Mouse (Mus musculus): ENCODE measurements around the gene Dlgap4. TPM values are rescaled to one million over a fixed set of nuclear protein-coding genes. Genes with fewer than 3 reads are reported as not detected.

The Dlgap4 gene
- polyA plus RNA-seq, 1 experiment = 72.1 TPM

- Histone ChIP-seq H3K27ac (ENCODE audit: insufficient read depth, low read depth, low read length) (no peak overlapping the region), H3K4me3 (ENCODE audit: insufficient read depth, low read length) (no peak overlapping the region), H3K4me1 (ENCODE audit: control insufficient read depth, insufficient read depth, low read length) (no peaks in the 10 kb centered on the region)
- TF ChIP-seq POLR2A (IDR thresholded peaks at IDR 0.05; ENCODE audit: borderline replicate concordance, low read depth, low read length) = no peak
- no peak for TF ChIP-seq CTCF (IDR thresholded peaks at IDR 0.05; ENCODE audit: low read depth, low read length)
Observed at GRCm38 (mm10) chr2:156665620-156666196, 52.2 kb downstream of the Dlgap4 start.

DNA sequence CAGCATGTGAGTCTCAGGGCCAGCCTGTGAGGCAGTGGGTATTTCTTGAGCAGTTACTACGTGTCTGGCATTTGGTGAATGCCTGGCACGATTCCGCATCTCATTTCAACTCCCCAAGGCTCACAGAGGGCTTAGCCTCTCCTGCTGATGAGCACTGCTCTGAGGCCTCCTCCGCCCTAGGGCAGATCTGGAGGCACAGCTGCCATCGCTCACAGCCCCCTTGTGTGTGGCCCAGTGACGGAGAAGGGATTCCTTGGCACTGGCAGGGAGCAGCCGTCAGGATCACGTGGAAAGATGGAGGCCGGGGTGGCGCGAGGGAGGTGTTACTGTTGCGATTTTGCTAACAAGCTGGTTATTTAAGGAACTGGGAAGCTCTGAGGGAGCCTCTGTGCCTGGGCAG lies 52.7 kb downstream of the Dlgap4 start:
- Histone ChIP-seq H3K4me1 (ENCODE audit: control insufficient read depth, insufficient read depth, low read length) (no peaks in the 10 kb centered on the region), H3K4me3 (ENCODE audit: insufficient read depth, low read length) (no peak overlapping the region), H3K27ac (ENCODE audit: insufficient read depth, low read depth, low read length) (no peak overlapping the region)
- TF ChIP-seq POLR2A (IDR thresholded peaks at IDR 0.05; ENCODE audit: borderline replicate concordance, low read depth, low read length) = no peak
- no peak for TF ChIP-seq CTCF (IDR thresholded peaks at IDR 0.05; ENCODE audit: low read depth, low read length)

DNA sequence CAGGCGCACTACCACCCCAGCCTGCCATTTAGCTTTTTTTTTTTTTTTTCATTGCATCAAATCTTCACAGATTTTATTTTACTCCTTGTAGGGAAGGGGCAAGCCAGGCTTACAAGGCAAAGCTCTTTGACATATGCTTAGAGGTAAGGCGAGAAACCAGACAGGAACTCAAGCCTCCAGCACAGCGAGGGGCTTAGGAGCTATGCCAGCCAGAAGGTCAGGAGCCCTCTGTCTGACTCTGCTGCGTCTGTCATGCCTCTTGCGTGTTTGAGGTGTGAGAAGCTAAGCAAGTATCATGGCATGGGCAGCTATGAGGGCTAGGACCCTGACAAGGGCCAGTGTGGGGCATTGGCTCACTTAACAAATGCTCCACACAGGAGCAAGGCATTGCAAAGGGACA lies 53.8 kb downstream of the Dlgap4 start:
- no peak for TF ChIP-seq POLR2A (IDR thresholded peaks at IDR 0.05; ENCODE audit: borderline replicate concordance, low read depth, low read length)
- TF ChIP-seq CTCF (IDR thresholded peaks at IDR 0.05; ENCODE audit: low read depth, low read length) = no peak
- H3K4me1 ChIP-seq (ENCODE audit: control insufficient read depth, insufficient read depth, low read length) = no peaks in the 10 kb centered on the region
- no peak overlapping the region for H3K4me3 ChIP-seq (ENCODE audit: insufficient read depth, low read length)
- H3K27ac ChIP-seq (ENCODE audit: insufficient read depth, low read depth, low read length) = no peak overlapping the region

DNA sequence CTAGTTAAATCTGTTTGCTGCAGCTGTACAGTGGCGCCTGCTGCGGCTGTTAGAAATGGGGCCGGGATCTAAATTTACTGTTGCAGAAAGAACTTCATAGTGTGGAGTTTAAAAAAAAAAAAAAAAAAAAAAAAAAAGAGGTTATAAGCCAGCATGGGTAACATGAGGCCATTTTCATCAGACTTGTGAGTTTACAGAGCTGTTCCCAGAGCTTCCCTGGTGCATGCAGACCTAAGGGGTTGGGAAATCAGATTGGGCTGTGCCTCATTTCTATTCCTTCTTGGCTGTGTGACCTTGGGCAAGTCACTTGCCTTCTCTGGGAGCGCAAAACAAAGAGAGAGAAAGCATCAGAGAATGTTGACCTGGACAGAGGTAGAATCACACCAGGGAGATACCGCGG lies 55.1 kb downstream of the Dlgap4 start:
- H3K27ac ChIP-seq (ENCODE audit: insufficient read depth, low read depth, low read length) = no peak overlapping the region
- H3K4me1 ChIP-seq (ENCODE audit: control insufficient read depth, insufficient read depth, low read length) = no peaks in the 10 kb centered on the region
- TF ChIP-seq CTCF (IDR thresholded peaks at IDR 0.05; ENCODE audit: low read depth, low read length) (no peak), POLR2A (IDR thresholded peaks at IDR 0.05; ENCODE audit: borderline replicate concordance, low read depth, low read length) (no peak)
- H3K4me3 ChIP-seq (ENCODE audit: insufficient read depth, low read length) = no peak overlapping the region

DNA sequence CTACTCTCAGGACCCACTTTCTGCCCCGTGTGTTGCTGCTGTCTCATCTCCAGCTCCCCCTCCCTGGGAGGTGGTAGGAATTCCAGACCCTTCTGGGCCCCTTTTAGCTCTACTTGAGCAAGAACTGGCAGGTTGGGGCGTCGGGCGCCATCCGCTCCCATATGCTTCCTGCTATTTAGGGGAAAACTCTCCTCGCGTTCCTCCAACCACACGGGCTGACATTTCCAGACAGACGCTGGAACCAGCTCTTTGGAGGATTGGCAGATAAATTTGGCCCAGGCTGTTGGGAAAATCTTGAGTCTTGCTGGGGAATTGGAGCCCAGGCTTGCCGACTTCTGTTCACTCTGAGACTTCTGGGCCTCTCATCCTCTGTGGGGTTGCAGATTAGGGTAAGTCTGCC lies 59.8 kb downstream of the Dlgap4 start:
- Histone ChIP-seq H3K27ac (ENCODE audit: insufficient read depth, low read depth, low read length) (no peak overlapping the region), H3K4me3 (ENCODE audit: insufficient read depth, low read length) (no peak overlapping the region), H3K4me1 (ENCODE audit: control insufficient read depth, insufficient read depth, low read length) (no peaks in the 10 kb centered on the region)
- TF ChIP-seq POLR2A (IDR thresholded peaks at IDR 0.05; ENCODE audit: borderline replicate concordance, low read depth, low read length) (no peak), CTCF (IDR thresholded peaks at IDR 0.05; ENCODE audit: low read depth, low read length) (no peak)

GRCm38 (mm10) chr2:156673881-156674669 lies 60.6 kb downstream of the Dlgap4 start:
- H3K4me1 ChIP-seq (ENCODE audit: control insufficient read depth, insufficient read depth, low read length) = no peaks in the 10 kb centered on the region
- H3K27ac ChIP-seq (ENCODE audit: insufficient read depth, low read depth, low read length) = no peak overlapping the region
- no peak overlapping the region for H3K4me3 ChIP-seq (ENCODE audit: insufficient read depth, low read length)
- TF ChIP-seq POLR2A (IDR thresholded peaks at IDR 0.05; ENCODE audit: borderline replicate concordance, low read depth, low read length) (no peak), CTCF (IDR thresholded peaks at IDR 0.05; ENCODE audit: low read depth, low read length) (no peak)

DNA sequence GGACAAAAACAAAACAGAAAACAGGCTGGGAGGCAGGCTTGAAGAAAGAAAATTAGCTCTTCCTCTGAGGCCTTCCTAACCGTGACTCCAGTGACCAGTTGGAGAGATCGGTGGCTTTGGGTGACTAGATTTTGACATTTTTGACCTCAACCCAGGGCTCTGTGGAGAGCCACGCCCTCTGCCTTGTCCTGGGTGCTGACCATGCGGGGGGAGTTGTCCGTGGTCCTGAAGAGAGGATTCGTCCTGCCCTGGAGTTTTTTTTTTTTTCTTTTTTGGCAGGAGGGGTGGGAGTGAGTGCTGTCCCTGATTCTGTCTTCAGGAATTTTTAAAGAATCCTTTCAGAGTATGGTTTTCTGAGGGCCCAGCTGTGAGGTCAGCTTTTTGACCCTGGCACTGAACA lies 63.4 kb downstream of the Dlgap4 start:
- Histone ChIP-seq H3K27ac (ENCODE audit: insufficient read depth, low read depth, low read length) (no peak overlapping the region), H3K4me3 (ENCODE audit: insufficient read depth, low read length) (no peak overlapping the region), H3K4me1 (ENCODE audit: control insufficient read depth, insufficient read depth, low read length) (peaks cover 21% of the 10 kb centered on the region)
- TF ChIP-seq POLR2A (IDR thresholded peaks at IDR 0.05; ENCODE audit: borderline replicate concordance, low read depth, low read length) (no peak), CTCF (IDR thresholded peaks at IDR 0.05; ENCODE audit: low read depth, low read length) (no peak)

DNA sequence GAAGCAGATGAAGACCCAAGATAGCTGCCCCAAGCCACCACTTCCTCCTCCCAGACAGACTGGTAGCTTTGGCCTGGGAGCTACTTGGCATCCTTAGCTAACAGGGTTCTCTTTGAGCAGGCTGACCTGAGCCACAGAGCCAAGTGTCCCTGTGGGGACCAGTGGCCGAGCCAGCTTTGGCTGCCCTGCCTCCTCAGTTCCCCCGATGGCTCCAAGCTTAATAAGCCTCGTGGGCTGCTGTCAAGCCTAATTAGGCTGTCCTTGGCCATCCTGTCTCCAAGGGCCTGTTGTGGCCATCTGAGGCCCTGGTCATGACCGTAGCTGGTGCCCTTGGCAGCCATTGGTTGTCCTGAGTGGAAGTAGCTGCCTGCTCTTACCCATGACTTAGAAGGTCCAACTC lies 64.6 kb downstream of the Dlgap4 start:
- Histone ChIP-seq H3K27ac (ENCODE audit: insufficient read depth, low read depth, low read length) (no peak overlapping the region), H3K4me1 (ENCODE audit: control insufficient read depth, insufficient read depth, low read length) (peaks cover 25% of the 10 kb centered on the region), H3K4me3 (ENCODE audit: insufficient read depth, low read length) (no peak overlapping the region)
- no peak for TF ChIP-seq CTCF (IDR thresholded peaks at IDR 0.05; ENCODE audit: low read depth, low read length)
- no peak for TF ChIP-seq POLR2A (IDR thresholded peaks at IDR 0.05; ENCODE audit: borderline replicate concordance, low read depth, low read length)

- H3K4me1 ChIP-seq (ENCODE audit: control insufficient read depth, insufficient read depth, low read length) = peaks cover 31% of the 10 kb centered on the region
- TF ChIP-seq POLR2A (IDR thresholded peaks at IDR 0.05; ENCODE audit: borderline replicate concordance, low read depth, low read length) = no peak
- no peak for TF ChIP-seq CTCF (IDR thresholded peaks at IDR 0.05; ENCODE audit: low read depth, low read length)
- H3K4me3 ChIP-seq (ENCODE audit: insufficient read depth, low read length) = no peak overlapping the region
- H3K27ac ChIP-seq (ENCODE audit: insufficient read depth, low read depth, low read length) = no peak overlapping the region
Observed at GRCm38 (mm10) chr2:156682965-156683364, 69.5 kb downstream of the Dlgap4 start.

GRCm38 (mm10) chr2:156685999-156686398 lies 72.5 kb downstream of the Dlgap4 start:
- Histone ChIP-seq H3K4me1 (ENCODE audit: control insufficient read depth, insufficient read depth, low read length) (peaks cover 16% of the 10 kb centered on the region), H3K4me3 (ENCODE audit: insufficient read depth, low read length) (no peak overlapping the region), H3K27ac (ENCODE audit: insufficient read depth, low read depth, low read length) (no peak overlapping the region)
- TF ChIP-seq CTCF (IDR thresholded peaks at IDR 0.05; ENCODE audit: low read depth, low read length) = no peak
- TF ChIP-seq POLR2A (IDR thresholded peaks at IDR 0.05; ENCODE audit: borderline replicate concordance, low read depth, low read length) = no peak
